Mouse (Mus musculus): Measurements from ENCODE around the gene Gm3532.
"Not testable (repeated sequence)": the region's sequence is repeated elsewhere in the genome, so short reads cannot be mapped to it uniquely, and the experiment has no call there.

Gene Gm3532

DNA sequence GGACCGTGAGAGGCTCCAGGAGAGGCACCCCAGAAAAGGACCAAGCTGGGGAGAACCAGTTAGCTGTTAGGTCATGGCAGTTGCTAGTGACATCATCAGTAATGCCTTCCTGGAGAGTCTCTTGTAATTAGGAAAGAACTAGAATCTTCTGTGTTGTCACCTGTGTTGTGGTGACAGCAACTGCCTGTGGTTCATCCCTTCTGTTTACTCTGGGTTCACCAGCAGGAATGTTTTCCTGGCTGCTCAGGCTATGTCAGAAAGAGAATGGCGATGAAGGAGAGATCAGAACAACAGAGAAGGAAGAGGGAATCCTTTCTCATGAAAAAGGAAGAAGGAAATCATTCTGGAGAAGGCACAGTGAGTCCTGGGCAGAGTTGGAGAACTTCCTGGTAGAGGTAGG lies at the start of gene Gm3532:
Gene Gm3532, plus strand, starts transcription at position 301 of the 400 bp plus-strand sequence.
- DNase-seq (ENCODE audit: low spot score in 2 of 2) = not testable (repeated sequence)

DNA sequence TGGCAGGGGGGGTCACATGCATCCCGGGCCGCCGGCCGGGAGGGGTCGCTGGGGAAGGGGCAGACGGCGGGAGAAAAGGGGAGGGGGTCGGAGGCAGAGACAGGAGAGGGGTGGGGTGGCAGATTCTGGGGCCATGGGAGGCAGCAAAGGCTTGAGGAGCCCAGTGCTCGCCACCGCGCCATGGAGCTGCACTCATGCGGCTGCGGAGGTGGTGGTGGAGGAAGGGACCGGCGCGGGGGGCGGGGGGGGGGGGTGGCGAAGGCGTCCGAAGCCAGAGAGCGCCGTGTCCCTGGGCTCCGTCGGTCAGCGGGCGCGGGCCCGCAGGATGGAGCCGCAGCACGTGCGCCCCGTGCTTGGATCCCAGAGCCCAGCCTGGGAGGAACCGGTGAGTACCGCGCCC lies 36.9 kb upstream of the Gm3532 start, which contains the start of gene Gm3488:
Gene Gm3488, plus strand, starts transcription at position 301 of the 400 bp plus-strand sequence.
- not testable (repeated sequence) for DNase-seq (ENCODE audit: low spot score in 2 of 2)

Measured in frontal cortex, postnatal 36 days (tissue).